Mouse (Mus musculus): Measurements from ENCODE around the gene Gm9964.
A peak's percentile ranks its signal among the peaks of the same experiment; 100 is the strongest.
"Not testable (repeated sequence)": the region's sequence is repeated elsewhere in the genome, so short reads cannot be mapped to it uniquely, and the experiment has no call there.

Gm9964 gene

GRCm38 (mm10) chr11:79296856-79297491, at the start of gene Gm9964:
Gene Gm9964, minus strand, starts transcription at chr11:79296906.
- DNase-seq = no peak

- peak; percentile 21 for DNase-seq
Measured at GRCm38 (mm10) chr11:79339808-79340781, 43.4 kb upstream of the Gm9964 start.

GRCm38 (mm10) chr11:79339234-79339807, 42.6 kb upstream of the Gm9964 start, which contains the start of gene Nf1:
Gene Nf1, plus strand, starts transcription at chr11:79339693.
- peak; percentile 96 for DNase-seq

GRCm38 (mm10) chr11:79338621-79339020, 41.9 kb upstream of the Gm9964 start:
- DNase-seq = no peak

GRCm38 (mm10) chr11:79336722-79337267, 40.1 kb upstream of the Gm9964 start:
- no peak for DNase-seq

GRCm38 (mm10) chr11:79335077-79335476, 38.4 kb upstream of the Gm9964 start:
- no peak for DNase-seq

GRCm38 (mm10) chr11:79329585-79329984, 32.9 kb upstream of the Gm9964 start:
- DNase-seq = no peak

- no peak for DNase-seq
Measured at GRCm38 (mm10) chr11:79328060-79328459, 31.4 kb upstream of the Gm9964 start.

GRCm38 (mm10) chr11:79327106-79327505, 30.4 kb upstream of the Gm9964 start:
- DNase-seq = no peak

GRCm38 (mm10) chr11:79325663-79326062, 29.0 kb upstream of the Gm9964 start:
- no peak for DNase-seq

- no peak for DNase-seq
Measured at GRCm38 (mm10) chr11:79323985-79324685, 27.4 kb upstream of the Gm9964 start.

GRCm38 (mm10) chr11:79319807-79320206, 23.1 kb upstream of the Gm9964 start:
- DNase-seq = no peak

- DNase-seq = no peak
Measured at GRCm38 (mm10) chr11:79316807-79317345, 20.2 kb upstream of the Gm9964 start.

- no peak for DNase-seq
Measured at GRCm38 (mm10) chr11:79310467-79310866, 13.8 kb upstream of the Gm9964 start.

- no peak for DNase-seq
Measured at GRCm38 (mm10) chr11:79307560-79308200, 11.0 kb upstream of the Gm9964 start.

- peak; percentile 23 for DNase-seq
Measured at GRCm38 (mm10) chr11:79306996-79307395, 10.3 kb upstream of the Gm9964 start.

- no peak for DNase-seq
Measured at GRCm38 (mm10) chr11:79306510-79306909, 9.8 kb upstream of the Gm9964 start.

GRCm38 (mm10) chr11:79305697-79306340, 9.1 kb upstream of the Gm9964 start:
- DNase-seq = no peak

- not testable (repeated sequence) for DNase-seq
Measured at GRCm38 (mm10) chr11:79304245-79304644, 7.5 kb upstream of the Gm9964 start.

GRCm38 (mm10) chr11:79303109-79303508, 6.4 kb upstream of the Gm9964 start:
- DNase-seq = no peak
